Mouse (Mus musculus): ENCODE measurements around the gene Aars2. TPM values are rescaled to one million over a fixed set of nuclear protein-coding genes. Genes with fewer than 3 reads are reported as not detected.

The Aars2 gene
- polyA plus RNA-seq, 1 experiment from 2014 or later: 8.6 TPM

DNA sequence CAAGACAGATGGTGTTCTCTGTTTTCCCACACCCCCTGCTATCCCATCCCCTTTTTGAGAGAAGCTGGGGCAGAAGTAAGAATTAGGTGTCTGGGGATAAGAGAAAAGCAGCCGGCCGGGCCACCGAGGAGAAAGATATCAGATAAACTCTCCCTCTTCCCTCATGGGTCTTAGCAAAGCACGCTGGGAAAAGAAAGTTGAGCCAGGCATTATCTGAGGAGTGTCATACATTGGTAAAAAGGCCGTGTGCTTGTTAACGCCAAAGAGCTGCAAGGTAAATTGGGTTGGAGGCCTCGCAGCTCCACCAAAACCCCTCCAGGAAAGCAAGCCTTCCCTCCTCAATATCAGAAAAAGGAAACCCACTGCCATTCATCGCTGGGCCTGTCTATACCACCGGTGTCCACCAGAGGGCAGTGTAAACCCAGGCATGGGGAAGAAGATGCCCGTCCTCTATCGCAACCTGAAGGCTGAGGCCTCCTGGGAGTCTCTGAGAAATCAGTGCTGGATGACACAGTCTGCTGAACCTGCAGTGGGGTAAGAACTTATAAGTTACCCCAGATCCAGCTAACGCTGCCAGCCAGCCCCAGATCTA, 28.3 kb upstream of the Aars2 start:
- peak overlapping the region; percentile 32 for H3K4me2 ChIP-seq
- no peaks in the 10 kb centered on the region for H3K9me3 ChIP-seq (replicated peaks)
- H3K27me3 ChIP-seq: peaks cover 47% of the 10 kb centered on the region
- no peak overlapping the region for H3K9ac ChIP-seq
- DNase-seq: peak; percentile 60
- no peak overlapping the region for H3K27ac ChIP-seq
- ATAC-seq (ENCODE audit: low read depth): no peak
- WGBS (ENCODE audit: insufficient replicate concordance): 5% methylated on average over 12 of the region's 12 CpGs
- H3K36me3 ChIP-seq: no peaks in the 10 kb centered on the region
- no peak overlapping the region for H3K4me3 ChIP-seq (replicated peaks)
- H3K4me1 ChIP-seq (replicated peaks): peaks cover 13% of the 10 kb centered on the region

DNA sequence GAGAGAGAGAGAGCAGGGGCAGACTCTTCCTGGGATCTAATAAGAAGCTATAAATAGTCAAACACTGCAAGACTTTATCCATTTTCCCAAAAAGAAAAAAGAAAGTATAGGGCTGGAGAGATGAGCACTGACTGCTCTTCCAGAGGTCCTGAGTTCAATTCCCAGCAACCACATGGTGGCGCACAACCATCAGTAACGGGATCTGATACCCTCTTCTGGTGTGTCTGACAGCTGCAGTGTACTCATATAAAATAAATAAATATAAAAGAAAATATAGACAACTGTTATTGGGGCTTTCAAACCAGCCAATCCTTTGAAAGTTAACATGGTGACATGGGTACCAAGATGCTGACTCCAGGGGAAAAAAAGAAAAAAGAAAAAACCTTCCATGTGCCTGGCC, 26.2 kb upstream of the Aars2 start:
- DNase-seq (no peak), ATAC-seq (ENCODE audit: low read depth) (no peak)
- WGBS (ENCODE audit: insufficient replicate concordance): 12% methylated on average over 2 of the region's 2 CpGs
- no peaks in the 10 kb centered on the region for H3K9me3 ChIP-seq (replicated peaks)
- no peak overlapping the region for H3K4me3 ChIP-seq (replicated peaks)
- no peak overlapping the region for H3K27ac ChIP-seq
- H3K4me2 ChIP-seq: no peak overlapping the region
- no peaks in the 10 kb centered on the region for H3K36me3 ChIP-seq
- peaks cover 26% of the 10 kb centered on the region for H3K27me3 ChIP-seq
- H3K4me1 ChIP-seq (replicated peaks): 0 out of 2 replicates have a peak, but pooled peaks cover 2% of the 10 kb centered on the region
- H3K9ac ChIP-seq: no peak overlapping the region

DNA sequence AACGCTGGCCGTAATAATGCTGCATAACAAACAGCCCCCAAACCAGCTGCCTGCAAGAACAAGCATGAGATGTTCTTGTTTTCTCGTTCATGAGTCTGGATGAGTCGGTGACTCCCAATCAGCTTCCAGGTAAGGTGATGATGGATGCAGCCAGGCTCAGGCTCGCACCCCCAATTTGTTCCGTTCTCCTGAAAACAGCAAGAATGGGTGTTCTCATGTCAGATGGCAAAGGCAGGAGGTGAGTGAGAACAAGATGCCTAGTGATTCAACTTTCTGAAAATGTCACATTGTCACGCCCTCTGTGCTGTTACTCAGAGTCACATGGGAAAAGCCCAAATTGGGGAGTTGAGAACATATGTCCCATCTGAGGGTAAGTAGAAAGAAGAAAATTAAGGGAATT, 21.1 kb upstream of the Aars2 start:
- H3K4me2 ChIP-seq: no peak overlapping the region
- no peak overlapping the region for H3K4me3 ChIP-seq (replicated peaks)
- DNase-seq (no peak), ATAC-seq (ENCODE audit: low read depth) (no peak)
- H3K36me3 ChIP-seq: no peaks in the 10 kb centered on the region
- H3K27me3 ChIP-seq: peaks cover 13% of the 10 kb centered on the region
- 69% methylated on average over 7 of the region's 7 CpGs for WGBS (ENCODE audit: insufficient replicate concordance)
- no peak overlapping the region for H3K27ac ChIP-seq
- no peaks in the 10 kb centered on the region for H3K4me1 ChIP-seq (replicated peaks)
- no peak overlapping the region for H3K9ac ChIP-seq
- no peaks in the 10 kb centered on the region for H3K9me3 ChIP-seq (replicated peaks)

DNA sequence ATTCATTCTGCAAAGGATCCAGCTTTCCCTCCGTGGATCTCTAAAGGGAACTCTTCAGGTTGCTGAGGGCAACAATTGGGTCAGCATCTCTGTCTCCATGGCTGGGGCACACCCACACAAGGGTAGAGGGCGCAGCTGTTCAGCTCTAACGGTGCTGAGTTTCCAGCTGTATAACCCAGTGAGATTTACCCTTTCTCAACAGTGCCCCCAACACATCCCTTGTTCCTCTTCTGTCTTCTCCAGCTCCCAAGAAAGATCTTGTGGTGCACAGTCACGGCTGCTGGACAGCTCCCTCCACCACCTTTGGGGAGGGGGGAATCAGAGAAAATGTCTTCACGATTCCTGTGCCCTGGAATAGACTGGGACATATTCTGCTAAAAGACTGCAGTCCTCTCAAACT, 19.4 kb upstream of the Aars2 start:
- Histone ChIP-seq H3K4me3 (replicated peaks) (no peak overlapping the region), H3K9me3 (replicated peaks) (no peaks in the 10 kb centered on the region), H3K36me3 (no peaks in the 10 kb centered on the region), H3K4me2 (no peak overlapping the region), H3K27ac (no peak overlapping the region), H3K4me1 (replicated peaks) (no peaks in the 10 kb centered on the region), H3K27me3 (peaks cover 13% of the 10 kb centered on the region), H3K9ac (no peak overlapping the region)
- WGBS (ENCODE audit: insufficient replicate concordance): 7% methylated on average over 5 of the region's 5 CpGs
- DNase-seq (no peak), ATAC-seq (ENCODE audit: low read depth) (no peak)

DNA sequence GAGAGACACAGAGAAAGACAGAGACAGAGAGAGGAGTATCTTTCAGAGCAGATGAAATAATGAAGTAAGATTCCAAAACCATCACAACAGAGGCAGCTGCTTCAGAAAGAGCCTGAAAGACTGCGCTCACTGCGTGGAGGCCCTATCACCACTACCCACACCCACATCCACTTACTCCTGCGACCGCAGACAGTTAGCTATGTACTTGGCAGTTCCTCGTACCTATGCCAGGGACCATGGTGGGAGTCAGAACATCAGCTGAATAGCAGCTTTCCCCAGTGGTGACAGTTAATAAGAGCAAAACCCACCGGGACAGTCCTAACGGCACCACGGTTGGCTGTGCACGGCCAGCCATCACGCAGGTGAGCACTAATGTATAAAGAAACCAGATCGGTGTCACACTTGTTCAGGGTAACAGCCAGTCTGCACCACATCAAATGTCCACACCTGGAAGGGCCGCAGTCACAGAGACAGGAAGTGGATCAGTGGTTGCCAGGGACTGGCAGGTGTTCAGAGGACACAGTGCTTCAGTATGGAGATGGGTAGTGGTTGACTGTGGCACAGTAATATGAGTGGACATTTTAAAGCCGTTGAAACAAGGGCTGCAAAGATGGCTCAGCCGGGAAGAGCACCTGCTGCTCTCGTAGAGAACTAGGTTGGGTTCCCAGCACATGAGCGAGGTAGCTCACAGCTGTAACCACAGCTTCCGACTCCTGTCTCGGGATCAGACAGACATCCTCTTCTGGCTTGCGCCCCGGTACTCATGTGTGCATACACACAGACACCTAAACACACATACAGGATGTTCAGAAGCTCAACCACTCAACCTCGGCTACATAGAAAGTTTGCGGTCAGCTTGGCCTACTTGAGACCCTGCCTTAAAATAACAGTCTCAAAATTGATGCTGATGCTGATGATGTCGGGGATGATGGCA, 18.1 kb upstream of the Aars2 start:
- no peaks in the 10 kb centered on the region for H3K36me3 ChIP-seq
- no peak overlapping the region for H3K27ac ChIP-seq
- no peak for ATAC-seq (ENCODE audit: low read depth)
- no peak overlapping the region for H3K4me2 ChIP-seq
- no peaks in the 10 kb centered on the region for H3K9me3 ChIP-seq (replicated peaks)
- H3K27me3 ChIP-seq: peaks cover 21% of the 10 kb centered on the region
- H3K4me1 ChIP-seq (replicated peaks): no peaks in the 10 kb centered on the region
- WGBS (ENCODE audit: insufficient replicate concordance): 67% methylated on average over 23 of the region's 23 CpGs
- no peak for DNase-seq
- no peak overlapping the region for H3K4me3 ChIP-seq (replicated peaks)
- no peak overlapping the region for H3K9ac ChIP-seq

DNA sequence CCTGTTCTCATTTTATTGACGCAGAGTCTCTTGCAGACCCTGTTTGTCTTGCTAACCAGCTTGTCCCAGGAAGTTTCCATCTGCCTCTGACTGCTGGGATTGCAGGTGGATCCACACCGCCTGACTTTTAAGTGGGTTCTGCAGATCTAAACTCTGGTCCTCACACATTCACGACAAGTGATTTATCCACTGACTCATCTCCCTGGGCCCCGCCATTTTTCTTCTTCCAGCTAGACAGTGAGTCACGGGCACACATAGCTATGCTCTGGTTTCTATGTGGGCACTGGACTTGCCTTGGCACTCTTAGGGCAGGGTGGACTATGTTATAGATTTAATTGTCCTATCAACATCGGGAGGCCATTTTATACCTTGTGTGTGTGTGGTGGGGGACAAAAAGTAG, 16.9 kb upstream of the Aars2 start:
- WGBS (ENCODE audit: insufficient replicate concordance): 69% methylated on average over 6 of the region's 6 CpGs
- Histone ChIP-seq H3K9me3 (replicated peaks) (no peaks in the 10 kb centered on the region), H3K36me3 (no peaks in the 10 kb centered on the region), H3K27ac (no peak overlapping the region), H3K4me1 (replicated peaks) (no peaks in the 10 kb centered on the region), H3K9ac (no peak overlapping the region), H3K4me2 (no peak overlapping the region), H3K4me3 (replicated peaks) (no peak overlapping the region), H3K27me3 (peaks cover 21% of the 10 kb centered on the region)
- no peak for ATAC-seq (ENCODE audit: low read depth)
- DNase-seq: no peak

DNA sequence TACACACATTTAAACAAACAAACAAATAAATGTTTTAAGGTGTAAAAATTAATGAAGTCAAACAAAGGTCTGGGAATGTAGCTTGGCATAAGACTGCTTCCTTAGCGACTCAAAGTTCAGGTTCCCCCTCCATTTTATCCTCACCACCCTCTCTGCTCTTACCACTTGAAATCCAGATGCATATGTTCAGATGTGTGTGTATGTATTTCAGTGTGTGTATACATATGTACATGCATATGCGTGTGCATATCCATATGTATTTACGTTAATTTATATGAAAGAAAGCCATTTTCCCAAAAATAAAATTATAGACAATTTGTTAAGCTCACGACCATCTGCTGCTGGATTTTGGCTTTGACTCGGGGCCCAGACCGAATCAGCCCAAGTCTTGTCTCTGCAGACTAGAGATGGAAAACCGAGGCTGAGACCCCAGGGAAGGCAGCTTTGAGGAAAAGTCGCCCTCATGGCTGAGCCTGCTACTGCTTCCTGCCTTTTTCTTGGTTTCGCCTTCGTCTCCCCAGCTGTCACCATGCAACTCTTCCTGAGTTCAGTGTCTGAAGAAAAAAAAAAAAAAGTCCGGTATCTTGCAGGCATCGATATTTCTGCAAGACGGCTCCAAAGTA, 16.0 kb upstream of the Aars2 start:
- no peak for ATAC-seq (ENCODE audit: low read depth)
- no peaks in the 10 kb centered on the region for H3K9me3 ChIP-seq (replicated peaks)
- no peak overlapping the region for H3K9ac ChIP-seq
- H3K4me2 ChIP-seq: no peak overlapping the region
- no peak overlapping the region for H3K4me3 ChIP-seq (replicated peaks)
- no peaks in the 10 kb centered on the region for H3K4me1 ChIP-seq (replicated peaks)
- DNase-seq: no peak
- H3K27ac ChIP-seq: no peak overlapping the region
- peaks cover 24% of the 10 kb centered on the region for H3K27me3 ChIP-seq
- no peaks in the 10 kb centered on the region for H3K36me3 ChIP-seq
- WGBS (ENCODE audit: insufficient replicate concordance): 56% methylated on average over 13 of the region's 13 CpGs

DNA sequence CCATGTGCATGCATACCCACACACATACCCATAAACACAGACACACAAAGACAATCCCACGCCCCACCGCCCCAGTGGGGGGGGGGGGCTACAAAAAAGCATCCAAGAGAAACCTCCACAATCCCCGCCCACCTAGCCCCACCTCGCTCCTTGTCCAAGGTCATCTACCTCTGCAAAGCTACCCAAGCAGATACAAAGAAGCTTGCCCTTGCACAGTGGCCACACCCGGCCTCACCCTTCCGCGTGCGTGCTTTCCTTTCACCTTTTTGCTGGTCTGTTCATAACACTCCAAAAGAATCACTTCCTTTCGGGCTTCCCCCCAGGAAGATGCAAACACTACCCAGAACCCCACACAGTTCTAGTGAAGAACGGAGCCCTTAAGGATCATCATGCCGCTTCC, 11.2 kb upstream of the Aars2 start:
- no peaks in the 10 kb centered on the region for H3K36me3 ChIP-seq
- H3K27ac ChIP-seq: no peak overlapping the region
- peaks cover 15% of the 10 kb centered on the region for H3K27me3 ChIP-seq
- DNase-seq (no peak), ATAC-seq (ENCODE audit: low read depth) (no peak)
- no peaks in the 10 kb centered on the region for H3K9me3 ChIP-seq (replicated peaks)
- H3K4me2 ChIP-seq: no peak overlapping the region
- no peak overlapping the region for H3K9ac ChIP-seq
- 63% methylated on average over 11 of the region's 11 CpGs for WGBS (ENCODE audit: insufficient replicate concordance)
- H3K4me3 ChIP-seq (replicated peaks): no peak overlapping the region
- H3K4me1 ChIP-seq (replicated peaks): no peaks in the 10 kb centered on the region

DNA sequence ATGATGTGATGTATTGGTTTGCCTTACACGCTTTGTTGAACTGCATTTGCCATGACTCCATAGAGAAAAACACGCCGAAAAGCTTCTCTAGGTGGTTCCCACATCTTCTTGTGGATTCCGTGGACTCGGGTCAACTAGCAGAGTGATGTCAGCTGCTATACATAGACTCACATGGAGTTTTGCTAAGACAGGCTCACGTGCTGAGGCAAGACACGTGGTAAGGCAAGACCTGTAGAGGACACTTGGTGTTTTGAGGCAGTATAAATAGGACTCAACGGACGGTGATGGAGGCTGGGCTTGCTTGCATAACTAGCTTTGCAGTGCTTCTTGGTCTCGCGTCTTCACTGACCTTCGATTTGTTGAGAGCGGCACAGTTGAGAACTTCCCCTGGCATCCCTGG, 8.2 kb upstream of the Aars2 start:
- H3K4me3 ChIP-seq (replicated peaks): no peak overlapping the region
- no peak overlapping the region for H3K4me2 ChIP-seq
- H3K36me3 ChIP-seq: no peaks in the 10 kb centered on the region
- H3K9ac ChIP-seq: no peak overlapping the region
- peaks cover 3% of the 10 kb centered on the region; the same call in 1 of the 2 replicates for H3K4me1 ChIP-seq (replicated peaks)
- no peak overlapping the region for H3K27ac ChIP-seq
- H3K9me3 ChIP-seq (replicated peaks): no peaks in the 10 kb centered on the region
- DNase-seq: no peak
- H3K27me3 ChIP-seq: peaks cover 7% of the 10 kb centered on the region; the same call in 1 of the 2 replicates
- ATAC-seq (ENCODE audit: low read depth): no peak
- WGBS (ENCODE audit: insufficient replicate concordance): 65% methylated on average over 13 of the region's 13 CpGs

DNA sequence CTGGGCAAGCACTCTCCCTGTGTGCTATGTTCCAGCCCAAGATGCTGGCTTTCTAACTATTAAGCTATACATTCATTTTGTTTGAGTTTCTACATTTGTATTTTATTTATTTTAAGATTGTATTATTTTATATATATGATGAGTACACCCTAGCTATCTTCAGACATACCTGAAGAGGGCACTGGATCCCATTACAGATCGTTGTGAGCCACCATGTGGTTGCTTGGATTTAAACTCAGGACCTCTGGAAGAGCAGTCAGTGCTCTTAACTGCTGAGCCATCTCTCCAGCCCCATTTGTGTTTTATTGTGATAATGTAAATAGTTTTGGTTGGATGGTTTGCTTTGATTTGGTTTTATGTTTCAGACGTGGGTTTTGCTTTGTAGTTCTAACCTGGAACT, 7.1 kb upstream of the Aars2 start:
- Histone ChIP-seq H3K27me3 (peaks cover 6% of the 10 kb centered on the region; the same call in 1 of the 2 replicates), H3K36me3 (no peaks in the 10 kb centered on the region), H3K4me2 (no peak overlapping the region), H3K9ac (no peak overlapping the region), H3K4me1 (replicated peaks) (peaks cover 7% of the 10 kb centered on the region; the same call in 1 of the 2 replicates), H3K27ac (no peak overlapping the region), H3K9me3 (replicated peaks) (no peaks in the 10 kb centered on the region), H3K4me3 (replicated peaks) (no peak overlapping the region)
- ATAC-seq (ENCODE audit: low read depth) (no peak), DNase-seq (no peak)
- WGBS (ENCODE audit: insufficient replicate concordance): 28% methylated on average over 2 of the region's 2 CpGs

DNA sequence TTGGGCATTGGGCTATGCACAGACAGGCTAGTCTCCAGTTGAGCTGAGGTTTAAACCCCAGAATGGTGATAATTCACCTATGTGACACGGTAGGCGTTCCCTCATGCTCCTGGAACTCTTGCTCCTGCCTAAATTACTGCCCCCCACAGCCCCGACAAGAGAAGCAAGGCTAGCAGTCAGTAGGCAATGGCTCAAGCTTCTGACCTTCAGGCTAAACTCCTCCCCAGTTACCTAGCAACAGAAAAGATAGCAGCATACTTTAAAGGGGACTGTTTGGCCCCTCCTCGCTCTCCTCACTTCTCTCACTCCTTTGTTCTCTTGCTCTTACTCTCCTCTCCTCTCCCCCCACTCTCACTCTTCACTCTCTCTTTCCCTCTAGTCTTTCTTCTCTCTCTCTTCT, 5.7 kb upstream of the Aars2 start:
- Histone ChIP-seq H3K4me3 (replicated peaks) (no peak overlapping the region), H3K9ac (no peak overlapping the region), H3K4me1 (replicated peaks) (peaks cover 7% of the 10 kb centered on the region; the same call in 1 of the 2 replicates), H3K9me3 (replicated peaks) (no peaks in the 10 kb centered on the region), H3K27me3 (peaks cover 3% of the 10 kb centered on the region; the same call in 1 of the 2 replicates), H3K27ac (no peak overlapping the region), H3K4me2 (no peak overlapping the region), H3K36me3 (no peaks in the 10 kb centered on the region)
- ATAC-seq (ENCODE audit: low read depth) (no peak), DNase-seq (no peak)
- WGBS (ENCODE audit: insufficient replicate concordance): 40% methylated on average over 4 of the region's 4 CpGs

All from liver, embryonic 13.5 days (tissue).